ENCODE assay signal across 13 mouse cellular contexts in the genomic region with DNA sequence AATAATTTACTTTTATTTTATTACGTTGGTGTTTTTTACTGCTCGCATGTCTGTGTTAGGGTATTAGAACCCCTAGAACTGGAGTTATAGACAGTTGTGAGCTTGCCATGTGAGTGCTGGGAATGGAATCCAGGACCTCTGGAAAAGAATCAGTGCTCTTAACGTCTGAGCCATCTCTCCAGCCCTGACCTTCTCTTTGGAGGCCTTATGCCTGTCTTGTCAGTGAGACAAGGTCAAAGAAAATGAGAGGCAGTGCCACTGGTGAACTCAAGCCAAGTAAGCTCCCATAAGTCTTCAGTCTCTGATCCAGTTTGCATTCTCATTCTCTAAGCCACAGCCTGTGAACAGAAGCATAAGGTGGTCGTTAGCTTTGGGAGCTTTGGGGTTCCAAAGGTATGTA. TPM values are rescaled to one million over a fixed set of nuclear protein-coding genes. Genes with fewer than 3 reads are reported as not detected.
DNase-seq lines count a peak whose midpoint lies in the region.
"Had no signal": no experiment of that assay in that cellular context is flagged by ENCODE, and none has a peak within 500 bp of the region (broad histone marks: within the 10 kb centered on the region; RNA-seq: fewer than 3 reads in every experiment).

No protein-coding gene starts in this region.

- DNase-seq in adrenal gland, adult 2 months: peak; percentile 80
- no peak for DNase-seq in adrenal gland, postnatal 4 days (ENCODE audit: low spot score in 2 of 2)
- DNase-seq in ovary, adult 18-20 months (ENCODE audit: low spot score): peak; percentile 48
- no peak for DNase-seq in ovary, postnatal 36 days (ENCODE audit: low spot score)
- peak; percentile 59 for DNase-seq in adrenal gland, postnatal 14 days
- peak; percentile 11 for DNase-seq in induced T-regulatory cell, adult 2 months (ENCODE audit: low read depth)
- DNase-seq in left cerebral cortex, postnatal 4 days: no peak
- DNase-seq in left cerebral cortex, adult 8-10 months (ENCODE audit: low spot score in 2 of 2): no peak
- DNase-seq: cerebellum, adult 11-12 months; cerebellum, adult 2 months; cerebellum, adult 9-10 months; cerebellum, postnatal 10 days; cerebellum, postnatal 25 days had no signal

- intact Hi-C loops in left cerebral cortex, postnatal 4 days (cut with DNase I): no loop called here

RNA-seq across cellular contexts. Expression of gene Arl10, which starts 4.1 kb away (rescaled TPM):
- 10 to 100 TPM; 35.4 to 61.7 TPM for total RNA-seq in adrenal gland, adult 2 months (2021)
- polyA plus RNA-seq in adrenal gland, adult 2 months (2012; rRNA removed): 62.5 and 69.5 TPM in 2 replicates
- total RNA-seq in adrenal gland, postnatal 4 days (2021): 10 to 100 TPM; 43.9 to 44.2 TPM
- total RNA-seq in adrenal gland, postnatal 14 days (2021): 25.2 and 31.1 TPM in 2 replicates
- total RNA-seq in left cerebral cortex, postnatal 4 days (2021): 10 to 100 TPM; 73.5 to 75.1 TPM
- 10 to 100 TPM; 21.7 to 37.2 (median 27.8) TPM for total RNA-seq in left cerebral cortex, adult 8-10 months (2022)

RNA-seq across cellular contexts. Expression of gene 4833439L19Rik, which starts 5.5 kb away (rescaled TPM):
- total RNA-seq in adrenal gland, adult 2 months (2021): 100 to 1,000 TPM; 185 to 194 TPM
- 156 and 161 TPM in 2 replicates for polyA plus RNA-seq in adrenal gland, adult 2 months (2012; rRNA removed)
- total RNA-seq in adrenal gland, postnatal 4 days (2021): 10 to 100 TPM; 78.0 to 89.7 TPM
- total RNA-seq in adrenal gland, postnatal 14 days (2021): 123 and 131 TPM in 2 replicates
- total RNA-seq in left cerebral cortex, postnatal 4 days (2021): 100 to 1,000 TPM; 148 to 157 TPM
- 100 to 1,000 TPM; 122 to 141 (median 126) TPM for total RNA-seq in left cerebral cortex, adult 8-10 months (2022)

RNA-seq across cellular contexts. Expression of gene Nop16, which starts 19.2 kb away (rescaled TPM):
- total RNA-seq in adrenal gland, adult 2 months (2021): 10 to 100 TPM; 57.9 to 59.3 TPM
- polyA plus RNA-seq in adrenal gland, adult 2 months (2012; rRNA removed): 3.2 and 3.3 TPM in 2 replicates
- 10 to 100 TPM; 40.0 to 41.7 TPM for total RNA-seq in adrenal gland, postnatal 4 days (2021)
- total RNA-seq in adrenal gland, postnatal 14 days (2021): 56.0 and 60.9 TPM in 2 replicates
- total RNA-seq in left cerebral cortex, postnatal 4 days (2021): 10 to 100 TPM; 30.8 to 36.3 TPM
- 10 to 100 TPM; 17.2 to 23.0 (median 20.3) TPM for total RNA-seq in left cerebral cortex, adult 8-10 months (2022)

RNA-seq across cellular contexts. Expression of gene Higd2a, which starts 19.3 kb away (rescaled TPM):
- 100 to 1,000 TPM; 275 to 281 TPM for total RNA-seq in adrenal gland, adult 2 months (2021)
- polyA plus RNA-seq in adrenal gland, adult 2 months (2012; rRNA removed): 169 TPM in 2 replicates
- 100 to 1,000 TPM; 193 to 204 TPM for total RNA-seq in adrenal gland, postnatal 4 days (2021)
- 260 and 265 TPM in 2 replicates for total RNA-seq in adrenal gland, postnatal 14 days (2021)
- total RNA-seq in left cerebral cortex, postnatal 4 days (2021): 100 to 1,000 TPM; 118 to 126 TPM
- total RNA-seq in left cerebral cortex, adult 8-10 months (2022): 100 to 1,000 TPM; 134 to 142 (median 140) TPM

RNA-seq across cellular contexts. Expression of gene Cltb, which starts 40.4 kb away (rescaled TPM):
- total RNA-seq in adrenal gland, adult 2 months (2021): 100 to 1,000 TPM in 1 of 2 experiments, 10 to 100 TPM in 1; 73.6 to 190 TPM
- polyA plus RNA-seq in adrenal gland, adult 2 months (2012; rRNA removed): 60.3 and 70.6 TPM in 2 replicates
- 10 to 100 TPM; 69.3 to 72.2 TPM for total RNA-seq in adrenal gland, postnatal 4 days (2021)
- 70.6 and 80.1 TPM in 2 replicates for total RNA-seq in adrenal gland, postnatal 14 days (2021)
- 100 to 1,000 TPM; 256 to 262 TPM for total RNA-seq in left cerebral cortex, postnatal 4 days (2021)
- 100 to 1,000 TPM; 271 to 315 (median 292) TPM for total RNA-seq in left cerebral cortex, adult 8-10 months (2022)

Comparison
In these comparisons a context has a peak if more than half of its experiments do, and no peak if none do; other contexts are left out.
1. DNase-seq: peak in adrenal gland, adult 2 months (single experiment), ovary, adult 18-20 months (single experiment), adrenal gland, postnatal 14 days (single experiment) and induced T-regulatory cell, adult 2 months (single experiment); none in adrenal gland, postnatal 4 days (0 of 2), ovary, postnatal 36 days (single experiment), left cerebral cortex, postnatal 4 days (single experiment) and left cerebral cortex, adult 8-10 months (0 of 2).